Mouse (Mus musculus) forebrain, embryonic 11.5 days (tissue): ENCODE results near the gene Cdc34. TPM values are rescaled to one million over a fixed set of nuclear protein-coding genes. Genes with fewer than 3 reads are reported as not detected.
A peak's percentile ranks its signal among the peaks of the same experiment; 100 is the strongest.
"Not testable (repeated sequence)": the region's sequence is repeated elsewhere in the genome, so short reads cannot be mapped to it uniquely, and the experiment has no call there.

Experiments used
- ATAC-seq: fragments of 200-750 bp; cut with Nextera tagmentation; replicated peaks from 2 replicates; pipeline ENCODE4 v1.8.0; 2017; ENCODE audit warnings: moderate TSS enrichment; ENCODE audit not compliant: low FRiP score
- DNase-seq: peaks from one replicate; pipeline ENCODE4 v3.0.0-alpha.2; 2017; ENCODE audit warnings: low spot score
- H3K27ac ChIP-seq: fragments of 300-500 bp; sonication (generic); 2 replicates; pipeline ENCODE4 v1.5.1; 2014; ENCODE audit warnings: low read depth, low read length
- H3K27me3 ChIP-seq: fragments of 300-500 bp; sonication (generic); 2 replicates; pipeline ENCODE4 v1.6.1; 2014; ENCODE audit warnings: mild to moderate bottlenecking, low read length, mixed read lengths; ENCODE audit not compliant: control insufficient read depth, insufficient read depth
- H3K36me3 ChIP-seq: fragments of 300-500 bp; sonication (generic); 2 replicates; pipeline ENCODE4 v1.6.1; 2014; ENCODE audit warnings: mild to moderate bottlenecking, low read length, moderate library complexity, mixed read lengths; ENCODE audit not compliant: control insufficient read depth, insufficient read depth
- H3K4me1 ChIP-seq: fragments of 300-500 bp; sonication (generic); replicated peaks from 2 replicates; pipeline ENCODE4 v1.6.1; 2014; ENCODE audit warnings: low read length, mixed read lengths; ENCODE audit not compliant: control insufficient read depth, insufficient read depth
- H3K4me2 ChIP-seq: fragments of 300-500 bp; sonication (generic); 2 replicates; pipeline ENCODE4 v1.6.1; 2014; ENCODE audit warnings: low read depth, mild to moderate bottlenecking, low read length, moderate library complexity, mixed read lengths; ENCODE audit not compliant: severe bottlenecking
- H3K4me3 ChIP-seq: fragments of 300-500 bp; sonication (generic); 2 replicates; pipeline ENCODE4 v1.5.1; 2014; ENCODE audit warnings: low read depth, low read length
- H3K9ac ChIP-seq: fragments of 300-500 bp; sonication (generic); 2 replicates; pipeline ENCODE4 v1.6.1; 2014; ENCODE audit warnings: low read length
- H3K9me3 ChIP-seq: fragments of 300-500 bp; sonication (generic); 2 replicates; pipeline ENCODE4 v1.6.1; 2016; ENCODE audit warnings: low read length, mixed read lengths; ENCODE audit not compliant: control insufficient read depth
- WGBS: fragments of 180-500 bp; shearing (Covaris S2); extraction: QIAGEN DNeasy Blood & Tissue Kit; methylation state at CpG from one replicate; pipeline ENCODE4 v1.1.7; 2014; 5-methylcytosine and 5-hydroxymethylcytosine counted together
- polyA plus RNA-seq: library from polyadenylated mRNA; unstranded; fragments of >200 nt; fragmentation: Nextera tagmentation; extraction: Ambion mirVana; gene quantifications from 2 replicates; pipeline ENCODE4 v1.2.1, GENCODE M21; 2014

Cdc34 gene
- polyA plus RNA-seq, 1 experiment from 2014 or later = 180 TPM

GRCm38 (mm10) chr10:79697916-79698315 is 15.9 kb downstream of the Cdc34 start:
- Histone ChIP-seq H3K9ac (no peak overlapping the region), H3K9me3 (no peaks in the 10 kb centered on the region), H3K4me1 (no peaks in the 10 kb centered on the region), H3K4me2 (no peak overlapping the region), H3K36me3 (no peaks in the 10 kb centered on the region), H3K4me3 (no peak overlapping the region), H3K27ac (no peak overlapping the region), H3K27me3 (no peaks in the 10 kb centered on the region)
- 89% methylated on average over 6 of the region's 6 CpGs for WGBS
- ATAC-seq = no peak
- DNase-seq = no peak

GRCm38 (mm10) chr10:79698459-79698858 is 16.5 kb downstream of the Cdc34 start:
- H3K4me1 ChIP-seq = no peaks in the 10 kb centered on the region
- no peak for ATAC-seq

GRCm38 (mm10) chr10:79700676-79701075 is 18.7 kb downstream of the Cdc34 start:
- Histone ChIP-seq H3K27ac (no peak overlapping the region), H3K27me3 (no peaks in the 10 kb centered on the region), H3K9ac (no peak overlapping the region), H3K4me1 (peaks cover 8% of the 10 kb centered on the region), H3K9me3 (no peaks in the 10 kb centered on the region), H3K4me3 (no peak overlapping the region), H3K4me2 (no peak overlapping the region), H3K36me3 (no peaks in the 10 kb centered on the region)
- DNase-seq = no peak
- no peak for ATAC-seq
- 59% methylated on average over 7 of the region's 7 CpGs for WGBS

More at GRCm38 (mm10) chr10:79698459-79698858, 16.5 kb downstream of the Cdc34 start:
- 93% methylated on average over 6 of the region's 6 CpGs for WGBS
- DNase-seq = no peak
- Histone ChIP-seq H3K4me3 (no peak overlapping the region), H3K27me3 (no peaks in the 10 kb centered on the region), H3K27ac (no peak overlapping the region), H3K9ac (no peak overlapping the region), H3K36me3 (no peaks in the 10 kb centered on the region), H3K4me2 (no peak overlapping the region), H3K9me3 (no peaks in the 10 kb centered on the region)

- H3K4me3 ChIP-seq = no peak overlapping the region
- no peaks in the 10 kb centered on the region for H3K9me3 ChIP-seq
- 64% methylated on average over 10 of the region's 10 CpGs for WGBS
- H3K27ac ChIP-seq = no peak overlapping the region
- ATAC-seq = no peak
- no peak overlapping the region for H3K4me2 ChIP-seq
- H3K27me3 ChIP-seq = no peaks in the 10 kb centered on the region
- H3K4me1 ChIP-seq = peaks cover 13% of the 10 kb centered on the region
- H3K36me3 ChIP-seq = no peaks in the 10 kb centered on the region
- no peak overlapping the region for H3K9ac ChIP-seq
- DNase-seq = no peak
These were observed 19.6 kb downstream of the Cdc34 start for GRCm38 (mm10) chr10:79701443-79702129.

- not testable (repeated sequence) for H3K27ac ChIP-seq, H3K9me3 ChIP-seq, H3K27me3 ChIP-seq, H3K9ac ChIP-seq, H3K4me2 ChIP-seq, H3K4me3 ChIP-seq, H3K36me3 ChIP-seq, ATAC-seq, DNase-seq
- 93% methylated on average over 3 of the region's 4 CpGs for WGBS
- peaks cover 16% of the 10 kb centered on the region for H3K4me1 ChIP-seq
These were observed 21.0 kb downstream of the Cdc34 start for GRCm38 (mm10) chr10:79702970-79703369.

GRCm38 (mm10) chr10:79703541-79703940 is 21.5 kb downstream of the Cdc34 start:
- Histone ChIP-seq H3K27ac (no peak overlapping the region), H3K9me3 (no peaks in the 10 kb centered on the region), H3K4me2 (peak overlapping the region; percentile 73; the same call in 1 of the 2 replicates), H3K9ac (peak overlapping the region; percentile 41; the same call in 1 of the 2 replicates), H3K4me3 (peak overlapping the region; percentile 84), H3K4me1 (peaks cover 16% of the 10 kb centered on the region), H3K27me3 (no peaks in the 10 kb centered on the region), H3K36me3 (no peaks in the 10 kb centered on the region)
- ATAC-seq (no peak; the same call in 1 of the 2 replicates), DNase-seq (no peak)
- 75% methylated on average over 10 of the region's 10 CpGs for WGBS

GRCm38 (mm10) chr10:79704065-79704969 is 22.3 kb downstream of the Cdc34 start, which contains the start of gene Bsg:
Gene Bsg (plus strand): TSS chr10:79704491.
- no peaks in the 10 kb centered on the region for H3K27me3 ChIP-seq
- peaks cover 16% of the 10 kb centered on the region for H3K4me1 ChIP-seq
- DNase-seq (peak; percentile 99), ATAC-seq (peak; percentile 97)
- no peaks in the 10 kb centered on the region for H3K9me3 ChIP-seq
- peak within 1 kb of the TSS; percentile 73 for H3K4me2 ChIP-seq
- H3K4me3 ChIP-seq = peak within 1 kb of the TSS; percentile 84
- WGBS = under 1% methylated on average over 53 of the region's 65 CpGs
- H3K36me3 ChIP-seq = peaks cover 6% of the 10 kb centered on the region; the same call in 1 of the 2 replicates
- H3K9ac ChIP-seq = peak within 1 kb of the TSS; percentile 92
- H3K27ac ChIP-seq = peak within 1 kb of the TSS; percentile 72; the same call in 1 of the 2 replicates

GRCm38 (mm10) chr10:79704970-79705360 is 23.0 kb downstream of the Cdc34 start:
- peak overlapping the region; percentile 84 for H3K4me3 ChIP-seq
- H3K9me3 ChIP-seq = no peaks in the 10 kb centered on the region
- peaks cover 11% of the 10 kb centered on the region; the same call in 1 of the 2 replicates for H3K36me3 ChIP-seq
- H3K9ac ChIP-seq = peak overlapping the region; percentile 92
- ATAC-seq = no peak
- peaks cover 16% of the 10 kb centered on the region for H3K4me1 ChIP-seq
- no peaks in the 10 kb centered on the region for H3K27me3 ChIP-seq
- WGBS = 7% methylated on average over 10 of the region's 10 CpGs
- peak overlapping the region; percentile 73 for H3K4me2 ChIP-seq
- H3K27ac ChIP-seq = no peak overlapping the region
- DNase-seq = no peak
